In genomic region chr1:180606796-180607577, GRCm38 (mm10) we compare ENCODE assay signal across 15 mouse cellular contexts. TPM values are rescaled to one million over a fixed set of nuclear protein-coding genes. Genes with fewer than 3 reads are reported as not detected.
DNase-seq lines count a peak whose midpoint lies in the region; ATAC-seq and TF ChIP-seq lines count a peak whose summit lies in the region.
"Had no signal": no experiment of that assay in that cellular context is flagged by ENCODE, and none has a peak within 500 bp of the region (broad histone marks: within the 10 kb centered on the region; RNA-seq: fewer than 3 reads in every experiment).

No protein-coding gene starts in this region.

- DNase-seq in heart, adult 8-10 months (ENCODE audit: low spot score) = no peak
- DNase-seq in cerebellum, adult 9-11 months = no peak
- no peak for DNase-seq in layer of hippocampus, adult 18-20 months (ENCODE audit: low spot score in 2 of 2)
- DNase-seq: adrenal gland, postnatal 36 days; lung, postnatal 10 days; right cerebral cortex, adult 18-20 months had no signal

- TF ChIP-seq EP300 in ES-Bruce4 (IDR thresholded peaks at IDR 0.05; ENCODE audit: insufficient read depth, low read depth, low read length) = 0 out of 2 replicates have a peak, but pooled peaks have one; percentile 7

- 59% methylated on average over 10 of the region's 10 CpGs for WGBS in heart, embryonic 12.5 days
- 58% methylated on average over 10 of the region's 10 CpGs for WGBS in olfactory bulb, adult 2 months

- no peaks in the 10 kb centered on the region for H3K27me3 ChIP-seq in heart, embryonic 12.5 days (replicated peaks)
- H3K27me3 ChIP-seq in ES-Bruce4 (ENCODE audit: control insufficient read depth, insufficient read depth, low read length, poor library complexity, severe bottlenecking) = no peaks in the 10 kb centered on the region
- H3K27me3 ChIP-seq: embryonic facial prominence, embryonic 13.5 days; hindbrain, embryonic 13.5 days; liver, embryonic 15.5 days had no signal

- no peak for ATAC-seq in heart, embryonic 12.5 days (ENCODE audit: insufficient number of reproducible peaks, low FRiP score)
- ATAC-seq: intestine, embryonic 16.5 days had no signal

- no peak overlapping the region for H3K4me3 ChIP-seq in heart, embryonic 12.5 days
- no peak overlapping the region for H3K4me3 ChIP-seq in ES-Bruce4 (ENCODE audit: low read depth, low read length)
- no peak overlapping the region for H3K4me3 ChIP-seq in bone marrow macrophage, adult 2 months (ENCODE audit: insufficient read depth, low read length)
- H3K4me3 ChIP-seq in olfactory bulb, adult 2 months (ENCODE audit: insufficient read depth, low read depth, low read length) = no peak overlapping the region
- H3K4me3 ChIP-seq: embryonic facial prominence, embryonic 13.5 days; forebrain, embryonic 10.5 days; hindbrain, embryonic 13.5 days; liver, embryonic 15.5 days had no signal

- peaks cover 31% of the 10 kb centered on the region for H3K4me1 ChIP-seq in heart, embryonic 12.5 days (replicated peaks)
- peaks cover 2% of the 10 kb centered on the region for H3K4me1 ChIP-seq in ES-Bruce4 (ENCODE audit: control insufficient read depth, insufficient read depth, low read length)
- H3K4me1 ChIP-seq in bone marrow macrophage, adult 2 months (ENCODE audit: control insufficient read depth, insufficient read depth, low read length) = peaks cover 52% of the 10 kb centered on the region
- H3K4me1 ChIP-seq in olfactory bulb, adult 2 months (ENCODE audit: control insufficient read depth, insufficient read depth, low read length) = peaks cover 15% of the 10 kb centered on the region
- H3K4me1 ChIP-seq: embryonic facial prominence, embryonic 13.5 days; forebrain, embryonic 10.5 days; hindbrain, embryonic 13.5 days; liver, embryonic 15.5 days had no signal

- H3K36me3 ChIP-seq in heart, embryonic 12.5 days = peaks cover 16% of the 10 kb centered on the region
- H3K36me3 ChIP-seq in ES-Bruce4 (ENCODE audit: control insufficient read depth, insufficient read depth, low read length, poor library complexity, severe bottlenecking) = peaks cover 6% of the 10 kb centered on the region; the same call in 1 of the 2 replicates

- H3K4me2 ChIP-seq in heart, embryonic 12.5 days = no peak overlapping the region
- H3K4me2 ChIP-seq: embryonic facial prominence, embryonic 13.5 days; hindbrain, embryonic 13.5 days; liver, embryonic 15.5 days had no signal

- TF ChIP-seq CTCF in ES-Bruce4 (IDR thresholded peaks at IDR 0.05; ENCODE audit: low read depth, low read length) = no peak
- TF ChIP-seq CTCF in bone marrow macrophage, adult 2 months (IDR thresholded peaks at IDR 0.05; ENCODE audit: low read depth, low read length) = no peak
- no peak for TF ChIP-seq CTCF in olfactory bulb, adult 2 months (IDR thresholded peaks at IDR 0.05; ENCODE audit: insufficient read depth, low read depth, low read length)

- H3K9me3 ChIP-seq in heart, embryonic 12.5 days (replicated peaks) = peaks cover 5% of the 10 kb centered on the region
- H3K9me3 ChIP-seq in ES-Bruce4 (replicated peaks; ENCODE audit: control insufficient read depth, insufficient read depth, low read length, poor library complexity, severe bottlenecking) = peaks cover 12% of the 10 kb centered on the region

- TF ChIP-seq POLR2A in ES-Bruce4 (IDR thresholded peaks at IDR 0.05; ENCODE audit: insufficient read depth, low read length) = no peak
- TF ChIP-seq POLR2A in bone marrow macrophage, adult 2 months (IDR thresholded peaks at IDR 0.05; ENCODE audit: borderline replicate concordance, low read depth, low read length) = no peak
- TF ChIP-seq POLR2A in olfactory bulb, adult 2 months (IDR thresholded peaks at IDR 0.05; ENCODE audit: insufficient read depth, low read depth, low read length) = no peak

- H3K9ac ChIP-seq in heart, embryonic 12.5 days = no peak overlapping the region
- no peak overlapping the region for H3K9ac ChIP-seq in ES-Bruce4 (ENCODE audit: low read depth, poor library complexity, severe bottlenecking)
- H3K9ac ChIP-seq: embryonic facial prominence, embryonic 13.5 days; hindbrain, embryonic 13.5 days; liver, embryonic 15.5 days had no signal

- peak overlapping the region; percentile 60 for H3K27ac ChIP-seq in heart, embryonic 12.5 days (ENCODE audit: poor library complexity, severe bottlenecking)
- H3K27ac ChIP-seq in ES-Bruce4 (ENCODE audit: insufficient read depth, low read length) = no peak overlapping the region
- H3K27ac ChIP-seq in bone marrow macrophage, adult 2 months (ENCODE audit: insufficient read depth, low read depth, low read length) = peak overlapping the region; percentile 57
- H3K27ac ChIP-seq in olfactory bulb, adult 2 months (ENCODE audit: insufficient read depth, low read depth, low read length) = peak overlapping the region; percentile 31; the same call in 1 of the 2 replicates
- H3K27ac ChIP-seq: embryonic facial prominence, embryonic 13.5 days; forebrain, embryonic 10.5 days; hindbrain, embryonic 13.5 days; liver, embryonic 15.5 days had no signal

RNA-seq across cellular contexts. Expression of gene Lin9, which starts 34.0 kb away (rescaled TPM):
- 18.5 and 19.0 TPM in 2 replicates for polyA plus RNA-seq in heart, embryonic 12.5 days (2016; fragmentation: Nextera tagmentation; extraction: Ambion mirVana)
- total RNA-seq in heart, adult 8-10 months (2022) = 1 to 10 TPM; 2.1 to 3.5 (median 2.4) TPM
- 26.8 and 30.0 TPM in 2 replicates for polyA plus RNA-seq in ES-Bruce4 (2011; ENCODE audit: insufficient read depth, insufficient read length, low read depth, missing spikeins)
- 14.4 and 14.7 TPM in 2 replicates for polyA plus RNA-seq in bone marrow macrophage, adult 2 months (2012; ENCODE audit: insufficient read depth, insufficient read length, missing spikeins)
- polyA plus RNA-seq in olfactory bulb, adult 2 months (2012; ENCODE audit: insufficient read depth, insufficient read length, low replicate concordance, missing spikeins) = not detected in 2 replicates
- 1 to 10 TPM; 3.6 to 4.3 TPM for total RNA-seq in layer of hippocampus, adult 18-20 months (2021)

RNA-seq across cellular contexts. Expression of gene Parp1, which starts 38.3 kb away (rescaled TPM):
- 105 and 118 TPM in 2 replicates for polyA plus RNA-seq in heart, embryonic 12.5 days (2016; fragmentation: Nextera tagmentation; extraction: Ambion mirVana)
- total RNA-seq in heart, adult 8-10 months (2022) = 10 to 100 TPM; 53.7 to 65.2 (median 57.6) TPM
- polyA plus RNA-seq in ES-Bruce4 (2011; ENCODE audit: insufficient read depth, insufficient read length, low read depth, missing spikeins) = 307 and 318 TPM in 2 replicates
- polyA plus RNA-seq in bone marrow macrophage, adult 2 months (2012; ENCODE audit: insufficient read depth, insufficient read length, missing spikeins) = 48.9 and 52.0 TPM in 2 replicates
- polyA plus RNA-seq in olfactory bulb, adult 2 months (2012; ENCODE audit: insufficient read depth, insufficient read length, low replicate concordance, missing spikeins) = not detected in 2 replicates
- total RNA-seq in layer of hippocampus, adult 18-20 months (2021) = 100 to 1,000 TPM; 123 to 129 TPM

Comparison
In these comparisons a context has a peak if more than half of its experiments do, and no peak if none do; other contexts are left out.
1. RNA of gene Lin9, which starts 34.0 kb away (polyA plus RNA-seq): 26.8 to 30.0 TPM in ES-Bruce4, 18.5 to 19.0 TPM in heart, embryonic 12.5 days and 14.4 to 14.7 TPM in bone marrow macrophage, adult 2 months; not detected in olfactory bulb, adult 2 months; every median in the first group is over 10 times any median in the second.